Mouse (Mus musculus) small intestine, adult 2 months (tissue): Measurements from ENCODE around the gene Mapkbp1.

Experiments
- CTCF ChIP-seq: fragments of 200-500 bp; IDR thresholded peaks from 2 replicates; pipeline ENCODE4 v1.5.1; 2012; ENCODE audit warnings: low read depth, mild to moderate bottlenecking, control low read depth, inconsistent platforms, low read length, moderate library complexity, mixed read lengths; ENCODE audit not compliant: insufficient replicate concordance, insufficient read length; ENCODE audit errors: extremely low read depth
- POLR2A ChIP-seq: fragments of 200-500 bp; IDR thresholded peaks from 2 replicates; pipeline ENCODE4 v1.6.1; 2012; ENCODE audit warnings: low read depth, mild to moderate bottlenecking, control low read depth, inconsistent platforms, low read length, moderate library complexity

- TF ChIP-seq CTCF = no peak
- no peak for TF ChIP-seq POLR2A
These were observed 22.3 kb downstream of the Mapkbp1 start for GRCm38 (mm10) chr2:119994839-119995238.
